Mouse (Mus musculus) CD4-positive, CD25-positive, alpha-beta regulatory T cell, adult 4 months (primary cell): ENCODE data around the gene E030030I06Rik. TPM values are rescaled to one million over a fixed set of nuclear protein-coding genes. Genes with fewer than 3 reads are reported as not detected.
"Not testable (repeated sequence)": the region's sequence is repeated elsewhere in the genome, so short reads cannot be mapped to it uniquely, and the experiment has no call there.

Experiments
- ATAC-seq: one replicate; pipeline ENCODE4 v1.8.0; 2017
- polyA plus RNA-seq, 2 experiments: library from polyadenylated mRNA; unstranded; fragments of 100-300 nt; shearing (Covaris generic); gene quantifications; one replicate each; pipeline ENCODE4 v1.2.1; 2017

The E030030I06Rik gene
- polyA plus RNA-seq, 2 experiments from 2014 or later: 21.4 to 30.9 TPM

- not testable (repeated sequence) for ATAC-seq
Observed at GRCm38 (mm10) chr10:22151863-22152640, 3.0 kb upstream of the E030030I06Rik start.

- ATAC-seq: not testable (repeated sequence)
Observed at GRCm38 (mm10) chr10:22151056-22151862, 2.2 kb upstream of the E030030I06Rik start.

DNA sequence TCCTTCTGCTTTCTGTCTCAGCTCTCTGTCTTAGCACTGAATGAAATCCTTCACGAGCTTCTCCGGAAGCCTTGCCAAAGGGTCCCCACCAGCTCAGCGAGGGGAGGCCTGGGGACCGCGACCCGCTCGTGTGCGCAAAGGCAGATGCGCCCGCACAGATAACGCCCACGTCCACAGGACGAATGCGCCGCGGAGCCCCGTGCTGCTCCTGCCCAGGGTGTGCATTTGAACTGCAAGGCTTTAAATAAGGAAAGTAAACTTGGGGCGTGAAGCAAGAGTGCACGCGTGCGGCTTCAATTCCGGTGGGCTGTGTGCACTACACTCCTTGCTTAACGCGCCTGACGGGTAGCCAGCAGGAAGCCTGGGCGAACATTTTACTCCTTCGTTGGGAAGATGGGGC lies 1.5 kb upstream of the E030030I06Rik start:
- peak; percentile 7 for ATAC-seq

DNA sequence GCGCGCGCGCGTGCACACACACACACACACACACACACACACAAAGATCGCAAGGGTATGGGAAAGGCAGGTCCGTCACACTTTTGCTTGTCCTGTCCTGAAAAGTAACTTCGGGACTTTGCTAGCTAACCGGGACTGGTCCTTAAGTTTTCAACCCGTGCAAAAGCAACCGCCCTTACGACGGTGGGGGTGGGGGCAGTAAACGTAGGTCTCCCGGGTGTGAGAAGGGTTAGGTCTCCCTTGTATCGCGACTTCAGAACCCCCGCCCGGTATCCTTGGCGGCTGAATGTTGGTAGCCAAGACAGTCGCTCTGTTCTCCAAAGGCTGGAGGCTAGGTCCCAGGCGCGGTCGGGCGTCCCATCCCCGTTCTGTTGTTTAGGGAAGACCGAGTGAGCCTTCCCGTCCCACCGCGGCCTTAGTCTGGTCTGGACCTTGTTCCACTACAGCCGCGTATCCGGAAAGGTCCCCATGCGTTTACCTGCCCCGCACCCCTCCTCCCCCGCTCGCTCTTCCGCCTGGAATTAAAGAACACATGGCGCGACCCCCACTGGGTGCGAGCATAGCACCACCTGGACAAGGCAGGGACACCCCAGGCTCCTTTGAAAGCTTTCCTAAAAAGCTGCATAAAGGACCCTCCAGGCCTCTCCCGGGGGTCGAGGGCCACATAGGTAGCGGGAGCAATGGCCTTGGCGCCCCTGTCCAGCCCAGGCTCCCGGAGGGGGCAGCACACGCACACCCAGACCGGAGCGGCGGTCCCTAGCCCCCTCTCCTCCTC lies 808 bp upstream of the E030030I06Rik start:
- ATAC-seq: no peak

GRCm38 (mm10) chr10:22148441-22149072 lies 513 bp downstream of the E030030I06Rik start:
- peak; percentile 79 for ATAC-seq

GRCm38 (mm10) chr10:22142926-22143325 lies 6.1 kb downstream of the E030030I06Rik start:
- ATAC-seq: no peak

GRCm38 (mm10) chr10:22142194-22142593 lies 6.9 kb downstream of the E030030I06Rik start:
- not testable (repeated sequence) for ATAC-seq

DNA sequence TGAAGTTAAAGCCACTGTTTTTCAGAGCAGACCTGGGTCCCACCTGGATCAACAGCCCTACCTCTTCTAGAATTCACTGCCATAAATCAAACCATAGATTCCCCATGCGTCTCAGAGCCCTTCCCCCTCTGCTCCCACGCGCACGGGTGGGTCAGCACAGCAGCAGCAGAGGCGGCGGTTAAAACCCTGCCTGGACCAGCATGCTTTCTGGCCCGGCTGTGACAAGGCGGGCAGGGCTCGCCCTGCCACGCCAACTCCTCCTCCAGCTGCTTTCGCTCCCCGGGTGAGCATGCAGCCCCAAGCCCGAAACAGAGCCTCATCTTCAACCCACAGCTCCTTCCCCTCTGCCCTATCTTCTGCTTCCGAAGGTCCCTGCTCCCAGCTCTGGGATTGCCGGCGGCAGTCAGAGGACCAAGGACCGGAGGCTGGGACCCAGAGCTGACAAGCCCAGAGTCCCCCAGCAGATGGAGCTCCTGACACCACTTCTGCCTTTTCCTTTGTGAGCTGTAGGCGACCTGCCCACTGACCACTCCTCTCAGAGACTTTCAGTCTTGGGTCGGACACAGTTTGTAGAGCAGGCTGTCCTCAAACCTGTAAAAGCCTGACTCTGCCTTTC lies 8.3 kb downstream of the E030030I06Rik start:
- ATAC-seq: peak; percentile 28

DNA sequence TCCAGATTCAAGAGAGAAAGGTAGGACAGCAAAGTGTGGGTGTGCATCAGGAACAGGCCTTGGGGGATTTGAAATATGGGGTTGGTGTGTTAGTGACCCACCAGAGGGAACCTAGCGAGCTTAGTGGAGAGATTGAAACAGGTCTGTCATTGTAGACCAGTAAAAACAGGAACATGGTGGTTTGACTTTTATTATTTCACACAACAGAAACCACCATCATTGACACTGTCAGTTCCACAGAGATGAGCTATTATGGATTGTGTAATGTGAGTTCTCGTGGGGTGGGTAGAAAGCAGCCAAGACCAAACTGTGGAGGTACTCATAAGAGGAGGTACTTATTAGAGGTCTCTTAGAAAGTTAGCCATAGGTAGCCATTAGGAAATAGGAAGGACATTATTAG lies 74.5 kb downstream of the E030030I06Rik start:
- no peak for ATAC-seq

DNA sequence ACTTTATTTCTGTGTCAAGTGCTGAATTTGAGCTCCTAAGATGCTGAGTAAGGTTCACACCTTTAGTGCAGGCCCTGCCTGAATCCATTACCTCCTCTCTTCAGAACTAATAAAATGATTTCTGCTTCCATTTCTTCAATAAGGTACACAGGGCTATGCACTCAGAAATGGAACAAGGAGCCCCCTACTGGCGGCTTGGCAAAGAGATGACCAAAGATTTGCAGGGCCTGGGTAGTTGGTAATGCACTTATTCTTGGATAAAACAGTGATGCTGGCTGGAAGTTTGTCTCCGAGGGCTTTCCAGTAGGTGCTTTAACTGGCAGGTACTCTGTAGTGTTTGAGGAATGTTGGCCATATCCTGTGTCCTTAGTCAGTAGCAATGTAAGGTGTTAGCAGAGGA lies 76.3 kb downstream of the E030030I06Rik start:
- no peak for ATAC-seq

GRCm38 (mm10) chr10:22070576-22070975 lies 78.5 kb downstream of the E030030I06Rik start:
- no peak for ATAC-seq

GRCm38 (mm10) chr10:22070168-22070567 lies 78.9 kb downstream of the E030030I06Rik start:
- no peak for ATAC-seq

- ATAC-seq: not testable (repeated sequence)
Observed at GRCm38 (mm10) chr10:22067979-22068378, 81.1 kb downstream of the E030030I06Rik start, which contains the start of gene 4930444G20Rik. Gene 4930444G20Rik, minus strand, starts transcription at chr10:22068079.

Other genes starting within 250 kb of the E030030I06Rik start
- gene 4930444G20Rik, start 81.2 kb downstream of the E030030I06Rik start, polyA plus RNA-seq: not detected
- not detected for gene Raet1e, start 9.3 kb upstream of the E030030I06Rik start, polyA plus RNA-seq
- gene H60b, start 9.3 kb upstream of the E030030I06Rik start, polyA plus RNA-seq: 10 to 100 TPM in 1 of 2 experiments, 1 to 10 TPM in 1; 5.6 to 12.4 TPM
- under 1 TPM; 0.44 to 0.51 TPM for gene Raet1d, start 211.3 kb upstream of the E030030I06Rik start, polyA plus RNA-seq